Mouse (Mus musculus): Measurements from ENCODE around the gene Olfr945. TPM values are rescaled to one million over a fixed set of nuclear protein-coding genes. Genes with fewer than 3 reads are reported as not detected.

Gene Olfr945
- not detected for polyA plus RNA-seq (2014; fragmentation: Illumina TruSeq; extraction: RNeasy Lipid Tissue Mini Kit (QIAGEN cat#74804); ENCODE audit: low replicate concordance)

GRCm38 (mm10) chr9:39276718-39277117 is at the start of gene Olfr945:
TSS of gene Olfr945 (minus strand) at chr9:39276818.

GRCm38 (mm10) chr9:39325945-39326344 is 49.3 kb upstream of the Olfr945 start, which contains the start of gene Olfr948:
TSS of gene Olfr948 (minus strand) at chr9:39326045.

DNA sequence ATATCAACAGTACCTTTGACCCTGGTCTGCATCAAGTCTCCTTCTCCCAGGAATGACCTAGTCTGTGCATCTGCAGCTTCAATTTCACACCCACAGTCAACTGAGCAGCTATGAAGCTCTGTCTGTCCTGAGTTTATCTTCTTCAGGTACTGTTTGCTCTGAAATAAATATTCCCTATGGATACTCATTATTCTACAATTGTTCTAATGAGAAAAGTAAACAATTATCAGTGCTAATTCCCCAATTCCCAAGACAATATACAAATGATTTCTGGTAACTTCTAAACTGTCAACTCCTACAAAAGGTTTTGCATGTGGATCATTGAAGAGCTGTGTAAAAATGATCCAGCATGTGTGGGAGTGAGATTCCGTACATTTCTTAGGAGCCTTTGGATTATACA is 26.7 kb downstream of the Olfr945 start, which contains the start of gene Olfr1537:
Gene Olfr1537, minus strand, starts transcription at position 101 of the 400 bp plus-strand sequence.

Other genes starting within 250 kb of the Olfr945 start
- gene Olfr937, start 211.9 kb downstream of the Olfr945 start, polyA plus RNA-seq (2014; fragmentation: Illumina TruSeq; extraction: RNeasy Lipid Tissue Mini Kit (QIAGEN cat#74804); ENCODE audit: low replicate concordance) = not detected
- gene Olfr938, start 197.9 kb downstream of the Olfr945 start, polyA plus RNA-seq (2014; fragmentation: Illumina TruSeq; extraction: RNeasy Lipid Tissue Mini Kit (QIAGEN cat#74804); ENCODE audit: low replicate concordance) = not detected
- gene Olfr27, start 148.7 kb downstream of the Olfr945 start, polyA plus RNA-seq (2014; fragmentation: Illumina TruSeq; extraction: RNeasy Lipid Tissue Mini Kit (QIAGEN cat#74804); ENCODE audit: low replicate concordance) = not detected
- gene Olfr943, start 110.5 kb downstream of the Olfr945 start, polyA plus RNA-seq (2014; fragmentation: Illumina TruSeq; extraction: RNeasy Lipid Tissue Mini Kit (QIAGEN cat#74804); ENCODE audit: low replicate concordance) = not detected
- not detected for gene Olfr944, start 74.9 kb downstream of the Olfr945 start, polyA plus RNA-seq (2014; fragmentation: Illumina TruSeq; extraction: RNeasy Lipid Tissue Mini Kit (QIAGEN cat#74804); ENCODE audit: low replicate concordance)
- gene Olfr1537, start 26.8 kb downstream of the Olfr945 start, polyA plus RNA-seq (2014; fragmentation: Illumina TruSeq; extraction: RNeasy Lipid Tissue Mini Kit (QIAGEN cat#74804); ENCODE audit: low replicate concordance) = not detected
- not detected for gene Olfr948, start 49.2 kb upstream of the Olfr945 start, polyA plus RNA-seq (2014; fragmentation: Illumina TruSeq; extraction: RNeasy Lipid Tissue Mini Kit (QIAGEN cat#74804); ENCODE audit: low replicate concordance)
- not detected for gene Olfr951, start 110.6 kb upstream of the Olfr945 start, polyA plus RNA-seq (2014; fragmentation: Illumina TruSeq; extraction: RNeasy Lipid Tissue Mini Kit (QIAGEN cat#74804); ENCODE audit: low replicate concordance)
- gene Olfr952, start 150.3 kb upstream of the Olfr945 start, polyA plus RNA-seq (2014; fragmentation: Illumina TruSeq; extraction: RNeasy Lipid Tissue Mini Kit (QIAGEN cat#74804); ENCODE audit: low replicate concordance) = not detected
- not detected for gene Olfr954, start 179.9 kb upstream of the Olfr945 start, polyA plus RNA-seq (2014; fragmentation: Illumina TruSeq; extraction: RNeasy Lipid Tissue Mini Kit (QIAGEN cat#74804); ENCODE audit: low replicate concordance)
- gene Olfr955, start 195.1 kb upstream of the Olfr945 start, polyA plus RNA-seq (2014; fragmentation: Illumina TruSeq; extraction: RNeasy Lipid Tissue Mini Kit (QIAGEN cat#74804); ENCODE audit: low replicate concordance) = not detected
- gene Olfr44, start 217.2 kb upstream of the Olfr945 start, polyA plus RNA-seq (2014; fragmentation: Illumina TruSeq; extraction: RNeasy Lipid Tissue Mini Kit (QIAGEN cat#74804); ENCODE audit: low replicate concordance) = not detected
- not detected for gene Olfr957, start 239.0 kb upstream of the Olfr945 start, polyA plus RNA-seq (2014; fragmentation: Illumina TruSeq; extraction: RNeasy Lipid Tissue Mini Kit (QIAGEN cat#74804); ENCODE audit: low replicate concordance)

All from small intestine, adult 10 weeks (tissue).